Mouse (Mus musculus): ENCODE results near the gene Med8. TPM values are rescaled to one million over a fixed set of nuclear protein-coding genes. Genes with fewer than 3 reads are reported as not detected.

Med8 gene
- 94.7 and 99.3 TPM in 2 replicates for polyA plus RNA-seq (2015; fragmentation: Nextera tagmentation; extraction: Ambion mirVana)

GRCm38 (mm10) chr4:118409142-118409900 is at the start of gene Med8, which contains the start of gene Szt2:
Gene Med8 (plus strand): TSS chr4:118409337.
Gene Szt2 (minus strand): TSS chr4:118409273.
- Histone ChIP-seq H3K9me3 (ENCODE audit: control insufficient read depth, low read length) (no peaks in the 10 kb centered on the region), H3K27me3 (replicated peaks; ENCODE audit: control insufficient read depth, insufficient read depth, low read length) (no peaks in the 10 kb centered on the region), H3K27ac (ENCODE audit: low read depth, low read length) (peak within 1 kb of the TSS; percentile 72), H3K36me3 (ENCODE audit: control insufficient read depth, insufficient read depth, low read length) (peaks cover 19% of the 10 kb centered on the region), H3K4me1 (ENCODE audit: control insufficient read depth, insufficient read depth, low read depth, low read length) (peaks cover 16% of the 10 kb centered on the region), H3K4me3 (ENCODE audit: low read length) (peak within 1 kb of the TSS; percentile 98), H3K4me2 (ENCODE audit: low read length) (peak within 1 kb of the TSS; percentile 75), H3K9ac (ENCODE audit: low read depth, low read length) (peak within 1 kb of the TSS; percentile 92)
- peak; percentile 96 for ATAC-seq
- WGBS: under 1% methylated on average over 53 of the region's 53 CpGs

- peak; percentile 85 for ATAC-seq
- H3K9ac ChIP-seq (ENCODE audit: low read depth, low read length): peak overlapping the region; percentile 88
- H3K9me3 ChIP-seq (ENCODE audit: control insufficient read depth, low read length): no peaks in the 10 kb centered on the region
- WGBS: 2% methylated on average over 54 of the region's 54 CpGs
- H3K4me2 ChIP-seq (ENCODE audit: low read length): peak overlapping the region; percentile 94
- H3K36me3 ChIP-seq (ENCODE audit: control insufficient read depth, insufficient read depth, low read length): peaks cover 20% of the 10 kb centered on the region
- H3K4me1 ChIP-seq (ENCODE audit: control insufficient read depth, insufficient read depth, low read depth, low read length): peaks cover 12% of the 10 kb centered on the region
- peak overlapping the region; percentile 91 for H3K27ac ChIP-seq (ENCODE audit: low read depth, low read length)
- H3K27me3 ChIP-seq (replicated peaks; ENCODE audit: control insufficient read depth, insufficient read depth, low read length): no peaks in the 10 kb centered on the region
- H3K4me3 ChIP-seq (ENCODE audit: low read length): peak overlapping the region; percentile 63
Observed at GRCm38 (mm10) chr4:118359896-118360720, 49.0 kb upstream of the Med8 start.

- H3K36me3 ChIP-seq (ENCODE audit: control insufficient read depth, insufficient read depth, low read length): peaks cover 31% of the 10 kb centered on the region
- no peak overlapping the region for H3K4me3 ChIP-seq (ENCODE audit: low read length)
- WGBS: 90% methylated on average over 5 of the region's 5 CpGs
- H3K9ac ChIP-seq (ENCODE audit: low read depth, low read length): 0 out of 2 replicates have a peak overlapping the region, but pooled peaks have one; percentile 4
- H3K4me2 ChIP-seq (ENCODE audit: low read length): no peak overlapping the region
- no peak overlapping the region for H3K27ac ChIP-seq (ENCODE audit: low read depth, low read length)
- no peaks in the 10 kb centered on the region for H3K27me3 ChIP-seq (replicated peaks; ENCODE audit: control insufficient read depth, insufficient read depth, low read length)
- H3K4me1 ChIP-seq (ENCODE audit: control insufficient read depth, insufficient read depth, low read depth, low read length): peaks cover 12% of the 10 kb centered on the region
- H3K9me3 ChIP-seq (ENCODE audit: control insufficient read depth, low read length): no peaks in the 10 kb centered on the region
- no peak for ATAC-seq
Observed at GRCm38 (mm10) chr4:118361451-118361850, 47.7 kb upstream of the Med8 start.

- no peaks in the 10 kb centered on the region for H3K27me3 ChIP-seq (replicated peaks; ENCODE audit: control insufficient read depth, insufficient read depth, low read length)
- no peaks in the 10 kb centered on the region for H3K9me3 ChIP-seq (ENCODE audit: control insufficient read depth, low read length)
- H3K4me1 ChIP-seq (ENCODE audit: control insufficient read depth, insufficient read depth, low read depth, low read length): peaks cover 12% of the 10 kb centered on the region
- peaks cover 36% of the 10 kb centered on the region for H3K36me3 ChIP-seq (ENCODE audit: control insufficient read depth, insufficient read depth, low read length)
- H3K4me3 ChIP-seq (ENCODE audit: low read length): no peak overlapping the region
- H3K27ac ChIP-seq (ENCODE audit: low read depth, low read length): no peak overlapping the region
- no peak overlapping the region for H3K9ac ChIP-seq (ENCODE audit: low read depth, low read length)
- H3K4me2 ChIP-seq (ENCODE audit: low read length): no peak overlapping the region
- ATAC-seq: no peak
- 96% methylated on average over 6 of the region's 6 CpGs for WGBS
Observed at GRCm38 (mm10) chr4:118362879-118363278, 46.3 kb upstream of the Med8 start.

GRCm38 (mm10) chr4:118363985-118364384 is 45.2 kb upstream of the Med8 start:
- peaks cover 39% of the 10 kb centered on the region for H3K36me3 ChIP-seq (ENCODE audit: control insufficient read depth, insufficient read depth, low read length)

GRCm38 (mm10) chr4:118364641-118365040 is 44.5 kb upstream of the Med8 start:
- Histone ChIP-seq H3K9ac (ENCODE audit: low read depth, low read length) (no peak overlapping the region), H3K4me1 (ENCODE audit: control insufficient read depth, insufficient read depth, low read depth, low read length) (peaks cover 8% of the 10 kb centered on the region), H3K4me3 (ENCODE audit: low read length) (no peak overlapping the region), H3K9me3 (ENCODE audit: control insufficient read depth, low read length) (no peaks in the 10 kb centered on the region), H3K4me2 (ENCODE audit: low read length) (no peak overlapping the region), H3K27ac (ENCODE audit: low read depth, low read length) (no peak overlapping the region), H3K27me3 (replicated peaks; ENCODE audit: control insufficient read depth, insufficient read depth, low read length) (no peaks in the 10 kb centered on the region), H3K36me3 (ENCODE audit: control insufficient read depth, insufficient read depth, low read length) (peaks cover 42% of the 10 kb centered on the region)
- WGBS: 95% methylated on average over 13 of the region's 13 CpGs
- ATAC-seq: no peak

More at GRCm38 (mm10) chr4:118363985-118364384, 45.2 kb upstream of the Med8 start:
- Histone ChIP-seq H3K27me3 (replicated peaks; ENCODE audit: control insufficient read depth, insufficient read depth, low read length) (no peaks in the 10 kb centered on the region), H3K9ac (ENCODE audit: low read depth, low read length) (no peak overlapping the region), H3K4me2 (ENCODE audit: low read length) (no peak overlapping the region), H3K4me3 (ENCODE audit: low read length) (no peak overlapping the region), H3K27ac (ENCODE audit: low read depth, low read length) (no peak overlapping the region), H3K9me3 (ENCODE audit: control insufficient read depth, low read length) (no peaks in the 10 kb centered on the region), H3K4me1 (ENCODE audit: control insufficient read depth, insufficient read depth, low read depth, low read length) (peaks cover 12% of the 10 kb centered on the region)
- ATAC-seq: no peak
- 93% methylated on average over 3 of the region's 3 CpGs for WGBS

GRCm38 (mm10) chr4:118365991-118366390 is 43.1 kb upstream of the Med8 start:
- Histone ChIP-seq H3K27me3 (replicated peaks; ENCODE audit: control insufficient read depth, insufficient read depth, low read length) (no peaks in the 10 kb centered on the region), H3K27ac (ENCODE audit: low read depth, low read length) (no peak overlapping the region), H3K9me3 (ENCODE audit: control insufficient read depth, low read length) (no peaks in the 10 kb centered on the region), H3K4me2 (ENCODE audit: low read length) (no peak overlapping the region), H3K36me3 (ENCODE audit: control insufficient read depth, insufficient read depth, low read length) (peaks cover 44% of the 10 kb centered on the region), H3K4me3 (ENCODE audit: low read length) (no peak overlapping the region), H3K9ac (ENCODE audit: low read depth, low read length) (no peak overlapping the region), H3K4me1 (ENCODE audit: control insufficient read depth, insufficient read depth, low read depth, low read length) (no peaks in the 10 kb centered on the region)
- ATAC-seq: no peak
- WGBS: 90% methylated on average over 14 of the region's 14 CpGs

GRCm38 (mm10) chr4:118367551-118367950 is 41.6 kb upstream of the Med8 start:
- WGBS: 90% methylated on average over 12 of the region's 12 CpGs
- Histone ChIP-seq H3K4me3 (ENCODE audit: low read length) (no peak overlapping the region), H3K4me1 (ENCODE audit: control insufficient read depth, insufficient read depth, low read depth, low read length) (no peaks in the 10 kb centered on the region), H3K9me3 (ENCODE audit: control insufficient read depth, low read length) (no peaks in the 10 kb centered on the region), H3K9ac (ENCODE audit: low read depth, low read length) (no peak overlapping the region), H3K27me3 (replicated peaks; ENCODE audit: control insufficient read depth, insufficient read depth, low read length) (no peaks in the 10 kb centered on the region), H3K36me3 (ENCODE audit: control insufficient read depth, insufficient read depth, low read length) (peaks cover 51% of the 10 kb centered on the region), H3K4me2 (ENCODE audit: low read length) (no peak overlapping the region), H3K27ac (ENCODE audit: low read depth, low read length) (no peak overlapping the region)
- ATAC-seq: no peak

- 94% methylated on average over 3 of the region's 3 CpGs for WGBS
- H3K36me3 ChIP-seq (ENCODE audit: control insufficient read depth, insufficient read depth, low read length): peaks cover 55% of the 10 kb centered on the region
- ATAC-seq: no peak
Observed at GRCm38 (mm10) chr4:118368616-118369015, 40.5 kb upstream of the Med8 start.

More at GRCm38 (mm10) chr4:118368616-118369015, 40.5 kb upstream of the Med8 start:
- H3K4me2 ChIP-seq (ENCODE audit: low read length): no peak overlapping the region
- no peak overlapping the region for H3K4me3 ChIP-seq (ENCODE audit: low read length)
- no peaks in the 10 kb centered on the region for H3K27me3 ChIP-seq (replicated peaks; ENCODE audit: control insufficient read depth, insufficient read depth, low read length)
- no peak overlapping the region for H3K27ac ChIP-seq (ENCODE audit: low read depth, low read length)
- no peaks in the 10 kb centered on the region for H3K9me3 ChIP-seq (ENCODE audit: control insufficient read depth, low read length)
- H3K4me1 ChIP-seq (ENCODE audit: control insufficient read depth, insufficient read depth, low read depth, low read length): no peaks in the 10 kb centered on the region
- H3K9ac ChIP-seq (ENCODE audit: low read depth, low read length): no peak overlapping the region

Data from hindbrain, embryonic 16.5 days (tissue).